Mouse (Mus musculus): Measurements from ENCODE around the gene Bscl2. TPM values are rescaled to one million over a fixed set of nuclear protein-coding genes. Genes with fewer than 3 reads are reported as not detected.

The Bscl2 gene
- polyA plus RNA-seq (2015; fragmentation: Illumina TruSeq; extraction: RNeasy Lipid Tissue Mini Kit (QIAGEN cat#74804); ENCODE audit: insufficient read depth, low read depth, low replicate concordance), result 31.5 TPM

GRCm38 (mm10) chr19:8837251-8837791 is at the start of gene Bscl2:
TSS of gene Bscl2 (plus strand) at chr19:8837467.

GRCm38 (mm10) chr19:8798264-8798946 is 38.9 kb upstream of the Bscl2 start, which contains the start of gene Polr2g:
TSS of gene Polr2g (minus strand) at chr19:8798577.

GRCm38 (mm10) chr19:8802130-8802821 is 35.0 kb upstream of the Bscl2 start, which contains the start of gene Zbtb3:
TSS of gene Zbtb3 (plus strand) at chr19:8802555.

GRCm38 (mm10) chr19:8818801-8819595 is 18.3 kb upstream of the Bscl2 start, which contains the start of gene Ttc9c:
TSS of gene Ttc9c (minus strand) at chr19:8819333.

GRCm38 (mm10) chr19:8819596-8820423 is 17.5 kb upstream of the Bscl2 start, which contains the start of gene Hnrnpul2:
TSS of gene Hnrnpul2 (plus strand) at chr19:8820010.

GRCm38 (mm10) chr19:8829660-8830059 is 7.6 kb upstream of the Bscl2 start, which contains the start of gene AC129217.1:
TSS of gene AC129217.1 (plus strand) at chr19:8829773.

GRCm38 (mm10) chr19:8839103-8839907 is 2.0 kb downstream of the Bscl2 start, which contains the start of gene Gng3:
TSS of gene Gng3 (minus strand) at chr19:8839194.

GRCm38 (mm10) chr19:8850402-8850901 is 13.2 kb downstream of the Bscl2 start, which contains the start of gene Lrrn4cl:
TSS of gene Lrrn4cl (plus strand) at chr19:8850768.

GRCm38 (mm10) chr19:8871267-8872186 is 34.3 kb downstream of the Bscl2 start, which contains the start of gene Ubxn1:
TSS of gene Ubxn1 (plus strand) at chr19:8871496.

GRCm38 (mm10) chr19:8880311-8881033 is 43.2 kb downstream of the Bscl2 start, which contains the start of gene Uqcc3:
TSS of gene Uqcc3 (minus strand) at chr19:8880923.

GRCm38 (mm10) chr19:8883616-8884015 is 46.3 kb downstream of the Bscl2 start, which contains the start of the genes Lbhd1 and Gm49403:
TSS of gene Lbhd1 (plus strand) at chr19:8883732.
TSS of gene Gm49403 (plus strand) at chr19:8883930.

GRCm38 (mm10) chr19:8888511-8889385 is 51.5 kb downstream of the Bscl2 start, which contains the start of the genes 1810009A15Rik and Gm49416:
TSS of gene 1810009A15Rik (plus strand) at chr19:8888853.
TSS of gene Gm49416 (plus strand) at chr19:8888926.

GRCm38 (mm10) chr19:8892829-8893766 is 55.8 kb downstream of the Bscl2 start, which contains the start of gene Ints5:
TSS of gene Ints5 (plus strand) at chr19:8893005.

GRCm38 (mm10) chr19:8897865-8898495 is 60.7 kb downstream of the Bscl2 start, which contains the start of gene Ganab:
TSS of gene Ganab (plus strand) at chr19:8898071.

